Mouse (Mus musculus): ENCODE measurements at regions not wholly inside any gene's neighbourhood (a gene's known extent, or its start where the extent isn't known, plus 50 kb on each side); places are given as distances from the start of the nearest gene placed in this dataset.

DNA sequence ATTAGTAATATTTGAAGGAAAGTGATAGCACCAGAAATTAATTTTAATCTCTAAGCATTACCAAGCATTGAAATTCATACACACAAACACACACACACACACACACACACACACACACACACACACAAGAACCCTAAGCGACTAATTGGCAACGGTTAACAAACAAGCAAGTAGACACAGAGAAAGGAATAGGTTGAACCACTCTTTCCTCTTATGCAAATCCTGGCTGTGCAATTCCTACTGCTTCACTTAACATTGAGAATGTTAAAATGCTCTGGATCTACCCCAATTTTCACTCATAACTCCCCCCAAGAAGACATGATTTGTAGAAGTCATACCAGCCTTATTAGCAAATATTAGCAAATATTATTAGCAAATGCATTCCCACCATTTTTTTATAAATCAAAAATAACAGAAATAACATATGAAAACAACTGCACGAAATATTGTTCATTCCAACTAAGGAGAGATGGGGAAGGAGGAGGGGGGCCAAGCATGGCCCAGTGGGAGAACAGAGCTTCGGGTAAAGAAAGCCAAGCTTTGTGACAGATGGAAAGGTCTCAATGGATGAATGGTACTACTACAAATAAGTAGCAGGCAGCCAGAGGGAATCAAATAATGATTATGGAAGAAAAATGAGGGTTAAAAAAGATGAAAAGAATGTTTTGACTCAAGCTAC, 652.5 kb upstream of the Mms22l start:
- Histone ChIP-seq H3K27me3 (ENCODE audit: control insufficient read depth, insufficient read depth, low read length) (no peaks in the 10 kb centered on the region), H3K9ac (ENCODE audit: low read depth, low read length) (no peak overlapping the region), H3K4me3 (ENCODE audit: low read depth, low read length) (no peak overlapping the region), H3K4me1 (ENCODE audit: control insufficient read depth, insufficient read depth, low read length) (no peaks in the 10 kb centered on the region), H3K36me3 (ENCODE audit: control insufficient read depth, insufficient read depth, low read length) (no peaks in the 10 kb centered on the region), H3K4me2 (no peak overlapping the region), H3K27ac (ENCODE audit: low read depth, low read length) (no peak overlapping the region), H3K9me3 (replicated peaks; ENCODE audit: control insufficient read depth, low read length) (no peaks in the 10 kb centered on the region)
- no peak for ATAC-seq (replicated peaks; ENCODE audit: insufficient number of reproducible peaks, low FRiP score, low TSS enrichment)
- WGBS (ENCODE audit: insufficient replicate concordance) = 77% methylated on average over 4 of the region's 4 CpGs

DNA sequence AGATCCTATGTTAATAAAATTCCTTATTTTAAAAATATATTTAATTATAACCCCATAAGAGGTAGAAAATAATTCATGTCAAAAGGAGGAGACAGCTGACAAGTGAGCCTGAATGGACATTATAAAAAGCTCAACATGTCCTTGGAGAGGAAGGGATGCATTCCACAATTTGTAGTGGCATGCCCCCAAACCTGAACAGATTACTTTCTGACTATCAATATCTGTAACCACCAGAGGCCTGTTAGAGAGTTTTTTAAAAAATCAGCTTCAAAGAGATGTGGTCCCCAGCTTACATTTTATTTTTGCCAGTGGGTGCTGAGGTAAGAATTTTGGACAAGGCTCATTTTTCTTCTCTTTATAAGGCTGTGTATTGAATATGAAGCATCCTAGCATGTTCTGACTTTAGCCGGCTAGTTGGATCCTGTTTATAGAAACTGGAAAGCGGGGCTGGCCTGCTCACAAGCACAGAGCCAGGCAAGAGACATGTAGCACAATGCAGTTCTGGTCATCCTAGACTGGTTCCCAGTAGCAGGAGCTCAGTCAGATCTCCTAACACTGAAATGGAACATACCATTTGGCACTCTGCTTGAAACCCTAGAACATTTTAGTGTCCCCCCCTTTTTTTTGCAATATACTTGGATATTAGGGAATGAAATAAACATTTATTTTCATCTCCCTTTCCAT, 651.8 kb upstream of the Mms22l start:
- Histone ChIP-seq H3K4me2 (no peak overlapping the region), H3K9me3 (replicated peaks; ENCODE audit: control insufficient read depth, low read length) (no peaks in the 10 kb centered on the region), H3K27me3 (ENCODE audit: control insufficient read depth, insufficient read depth, low read length) (no peaks in the 10 kb centered on the region), H3K36me3 (ENCODE audit: control insufficient read depth, insufficient read depth, low read length) (no peaks in the 10 kb centered on the region), H3K9ac (ENCODE audit: low read depth, low read length) (no peak overlapping the region), H3K4me3 (ENCODE audit: low read depth, low read length) (no peak overlapping the region), H3K4me1 (ENCODE audit: control insufficient read depth, insufficient read depth, low read length) (no peaks in the 10 kb centered on the region), H3K27ac (ENCODE audit: low read depth, low read length) (no peak overlapping the region)
- no peak for ATAC-seq (replicated peaks; ENCODE audit: insufficient number of reproducible peaks, low FRiP score, low TSS enrichment)
- 79% methylated on average over 2 of the region's 2 CpGs for WGBS (ENCODE audit: insufficient replicate concordance)

DNA sequence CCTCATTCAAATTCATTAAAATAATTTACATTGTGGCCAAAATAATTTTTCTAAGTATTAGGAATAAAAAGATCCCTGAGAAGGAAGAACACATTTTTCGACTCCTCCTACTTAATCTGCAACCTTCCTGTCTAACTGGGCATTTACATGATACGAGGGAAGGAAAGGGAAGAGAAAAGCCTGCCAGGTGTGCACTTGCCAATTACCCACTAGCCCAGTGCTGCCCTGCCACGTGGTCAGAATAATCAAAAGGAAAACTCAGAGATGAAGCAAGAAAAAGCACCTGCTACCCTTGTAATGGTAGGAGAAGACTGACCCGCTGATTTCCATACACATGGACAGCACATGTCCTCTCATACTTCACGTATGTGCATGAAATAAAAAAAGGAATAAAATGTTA, 651.0 kb upstream of the Mms22l start:
- ATAC-seq (replicated peaks; ENCODE audit: insufficient number of reproducible peaks, low FRiP score, low TSS enrichment) = no peak
- Histone ChIP-seq H3K27ac (ENCODE audit: low read depth, low read length) (no peak overlapping the region), H3K4me3 (ENCODE audit: low read depth, low read length) (no peak overlapping the region), H3K4me1 (ENCODE audit: control insufficient read depth, insufficient read depth, low read length) (no peaks in the 10 kb centered on the region), H3K9me3 (replicated peaks; ENCODE audit: control insufficient read depth, low read length) (no peaks in the 10 kb centered on the region), H3K36me3 (ENCODE audit: control insufficient read depth, insufficient read depth, low read length) (no peaks in the 10 kb centered on the region), H3K9ac (ENCODE audit: low read depth, low read length) (no peak overlapping the region), H3K27me3 (ENCODE audit: control insufficient read depth, insufficient read depth, low read length) (no peaks in the 10 kb centered on the region), H3K4me2 (no peak overlapping the region)
- WGBS (ENCODE audit: insufficient replicate concordance) = 66% methylated on average over 5 of the region's 5 CpGs

DNA sequence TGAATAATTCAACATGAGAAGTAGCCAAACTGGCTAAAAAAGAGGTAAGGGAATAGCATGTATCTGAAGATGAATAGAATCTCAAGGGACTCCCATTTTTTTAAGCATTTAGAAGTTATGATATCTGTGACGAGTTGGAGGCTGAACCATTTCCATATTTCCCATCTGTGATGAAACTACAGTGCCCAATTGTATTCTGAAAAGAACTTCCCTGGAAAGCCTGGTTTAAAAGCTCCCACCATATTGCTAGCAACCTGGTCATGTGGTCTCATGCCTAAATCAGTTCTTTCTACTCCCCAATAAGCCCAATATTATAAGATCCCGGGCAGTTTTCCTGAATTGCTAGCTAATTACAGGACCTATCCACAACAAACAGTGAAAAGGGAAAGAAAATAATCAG, 645.6 kb upstream of the Mms22l start:
- Histone ChIP-seq H3K4me1 (ENCODE audit: control insufficient read depth, insufficient read depth, low read length) (no peaks in the 10 kb centered on the region), H3K4me3 (ENCODE audit: low read depth, low read length) (no peak overlapping the region), H3K27me3 (ENCODE audit: control insufficient read depth, insufficient read depth, low read length) (no peaks in the 10 kb centered on the region), H3K27ac (ENCODE audit: low read depth, low read length) (no peak overlapping the region), H3K9ac (ENCODE audit: low read depth, low read length) (no peak overlapping the region), H3K4me2 (no peak overlapping the region), H3K9me3 (replicated peaks; ENCODE audit: control insufficient read depth, low read length) (no peaks in the 10 kb centered on the region), H3K36me3 (ENCODE audit: control insufficient read depth, insufficient read depth, low read length) (no peaks in the 10 kb centered on the region)
- WGBS (ENCODE audit: insufficient replicate concordance) = 76% methylated on average over 2 of the region's 2 CpGs
- ATAC-seq (replicated peaks; ENCODE audit: insufficient number of reproducible peaks, low FRiP score, low TSS enrichment) = no peak

DNA sequence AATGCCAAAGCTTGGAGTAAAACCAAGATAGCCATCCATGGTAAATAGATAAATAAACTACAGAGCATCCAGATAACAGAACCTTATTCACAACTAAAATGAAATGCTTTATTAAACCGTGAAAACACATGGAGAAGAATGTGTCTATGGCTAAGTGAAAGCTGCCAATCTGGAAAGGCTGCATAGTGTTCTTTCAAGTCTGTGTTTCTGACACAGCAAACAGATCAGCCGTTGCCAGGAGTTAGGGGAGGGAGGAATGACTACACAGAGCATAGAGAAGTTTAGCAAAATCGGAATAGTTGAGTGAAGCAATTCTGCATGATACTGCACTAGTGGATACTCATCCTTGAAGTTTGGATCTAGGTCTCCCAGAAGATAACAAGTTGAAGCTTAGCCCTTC, 633.8 kb upstream of the Mms22l start:
- Histone ChIP-seq H3K9ac (ENCODE audit: low read depth, low read length) (no peak overlapping the region), H3K36me3 (ENCODE audit: control insufficient read depth, insufficient read depth, low read length) (no peaks in the 10 kb centered on the region), H3K4me3 (ENCODE audit: low read depth, low read length) (no peak overlapping the region), H3K27me3 (ENCODE audit: control insufficient read depth, insufficient read depth, low read length) (no peaks in the 10 kb centered on the region), H3K9me3 (replicated peaks; ENCODE audit: control insufficient read depth, low read length) (no peaks in the 10 kb centered on the region), H3K4me1 (ENCODE audit: control insufficient read depth, insufficient read depth, low read length) (no peaks in the 10 kb centered on the region), H3K27ac (ENCODE audit: low read depth, low read length) (no peak overlapping the region), H3K4me2 (no peak overlapping the region)
- no peak for ATAC-seq (replicated peaks; ENCODE audit: insufficient number of reproducible peaks, low FRiP score, low TSS enrichment)
- WGBS (ENCODE audit: insufficient replicate concordance) = 58% methylated on average over 3 of the region's 3 CpGs

DNA sequence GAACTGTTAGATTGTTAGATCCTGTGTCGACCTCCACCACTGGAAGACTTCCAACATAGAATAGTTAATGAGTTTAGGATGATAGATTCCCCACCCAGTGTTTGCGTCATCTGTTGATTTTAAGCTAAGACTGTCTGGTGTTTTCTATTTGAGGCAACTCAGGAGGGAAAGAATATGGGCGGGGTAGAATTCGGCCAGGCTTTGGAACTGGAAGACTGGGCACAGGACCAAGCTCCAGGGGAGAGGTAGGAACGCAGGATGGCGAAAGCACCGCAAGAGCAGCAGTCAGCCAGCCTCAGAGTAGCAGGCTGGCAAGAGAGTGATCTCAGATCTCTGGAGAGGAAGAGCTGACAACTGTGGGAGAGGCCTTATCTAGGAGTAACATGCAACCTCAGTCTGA, 616.2 kb upstream of the Mms22l start:
- H3K9ac ChIP-seq (ENCODE audit: low read depth, low read length) = no peak overlapping the region
- no peak overlapping the region for H3K4me2 ChIP-seq
- no peak overlapping the region for H3K4me3 ChIP-seq (ENCODE audit: low read depth, low read length)
- no peaks in the 10 kb centered on the region for H3K9me3 ChIP-seq (replicated peaks; ENCODE audit: control insufficient read depth, low read length)
- 85% methylated on average over 7 of the region's 7 CpGs for WGBS (ENCODE audit: insufficient replicate concordance)
- ATAC-seq (replicated peaks; ENCODE audit: insufficient number of reproducible peaks, low FRiP score, low TSS enrichment) = no peak
- H3K27me3 ChIP-seq (ENCODE audit: control insufficient read depth, insufficient read depth, low read length) = no peaks in the 10 kb centered on the region
- no peak overlapping the region for H3K27ac ChIP-seq (ENCODE audit: low read depth, low read length)
- H3K36me3 ChIP-seq (ENCODE audit: control insufficient read depth, insufficient read depth, low read length) = no peaks in the 10 kb centered on the region
- H3K4me1 ChIP-seq (ENCODE audit: control insufficient read depth, insufficient read depth, low read length) = no peaks in the 10 kb centered on the region

DNA sequence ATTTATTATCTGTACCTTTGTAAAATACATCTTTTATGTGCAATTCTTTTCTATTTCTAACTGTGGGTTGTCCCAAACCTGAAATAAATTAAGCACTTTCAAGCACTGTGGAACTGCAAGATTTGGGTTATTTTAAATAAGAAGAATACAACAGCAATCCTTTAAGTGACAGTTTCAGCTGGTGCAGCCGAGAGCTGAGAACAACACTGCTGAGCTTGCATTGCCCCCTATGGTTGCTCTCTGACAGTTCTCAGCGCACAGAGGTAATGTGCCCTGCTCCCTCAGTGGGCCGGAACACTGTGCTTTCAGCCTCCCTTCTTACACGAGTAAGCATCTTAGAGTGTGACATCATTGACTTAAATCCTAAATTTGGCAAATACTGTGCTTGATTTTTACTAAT, 582.9 kb upstream of the Mms22l start:
- no peaks in the 10 kb centered on the region for H3K36me3 ChIP-seq (ENCODE audit: control insufficient read depth, insufficient read depth, low read length)
- H3K9ac ChIP-seq (ENCODE audit: low read depth, low read length) = no peak overlapping the region
- no peak overlapping the region for H3K4me2 ChIP-seq
- 27% methylated on average over 4 of the region's 4 CpGs for WGBS (ENCODE audit: insufficient replicate concordance)
- H3K27me3 ChIP-seq (ENCODE audit: control insufficient read depth, insufficient read depth, low read length) = no peaks in the 10 kb centered on the region
- no peaks in the 10 kb centered on the region for H3K9me3 ChIP-seq (replicated peaks; ENCODE audit: control insufficient read depth, low read length)
- no peak for ATAC-seq (replicated peaks; ENCODE audit: insufficient number of reproducible peaks, low FRiP score, low TSS enrichment)
- H3K27ac ChIP-seq (ENCODE audit: low read depth, low read length) = no peak overlapping the region
- H3K4me3 ChIP-seq (ENCODE audit: low read depth, low read length) = no peak overlapping the region
- H3K4me1 ChIP-seq (ENCODE audit: control insufficient read depth, insufficient read depth, low read length) = no peaks in the 10 kb centered on the region

DNA sequence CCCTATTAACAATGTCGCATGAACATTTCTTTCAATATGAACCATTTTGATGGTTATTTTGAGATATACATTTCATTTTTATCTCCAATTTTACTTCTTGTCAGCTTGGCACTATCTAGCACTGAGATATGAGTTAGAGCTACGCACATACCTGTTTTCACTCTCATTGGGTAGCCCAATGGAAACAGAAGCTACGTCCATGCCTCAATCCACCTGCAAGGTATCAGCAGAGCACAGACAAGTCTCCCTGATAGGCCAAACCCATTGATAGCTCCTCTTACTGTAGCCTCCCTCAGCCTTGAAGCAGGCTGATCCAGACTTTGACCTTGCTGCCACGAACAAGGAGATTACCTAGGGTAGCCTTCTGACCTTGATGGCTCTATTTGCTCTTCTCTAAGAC, 582.4 kb upstream of the Mms22l start:
- Histone ChIP-seq H3K4me3 (ENCODE audit: low read depth, low read length) (no peak overlapping the region), H3K4me2 (no peak overlapping the region), H3K9me3 (replicated peaks; ENCODE audit: control insufficient read depth, low read length) (no peaks in the 10 kb centered on the region), H3K27me3 (ENCODE audit: control insufficient read depth, insufficient read depth, low read length) (no peaks in the 10 kb centered on the region), H3K9ac (ENCODE audit: low read depth, low read length) (no peak overlapping the region), H3K36me3 (ENCODE audit: control insufficient read depth, insufficient read depth, low read length) (no peaks in the 10 kb centered on the region), H3K27ac (ENCODE audit: low read depth, low read length) (no peak overlapping the region), H3K4me1 (ENCODE audit: control insufficient read depth, insufficient read depth, low read length) (no peaks in the 10 kb centered on the region)
- WGBS (ENCODE audit: insufficient replicate concordance) = 69% methylated on average over 4 of the region's 4 CpGs
- no peak for ATAC-seq (replicated peaks; ENCODE audit: insufficient number of reproducible peaks, low FRiP score, low TSS enrichment)

DNA sequence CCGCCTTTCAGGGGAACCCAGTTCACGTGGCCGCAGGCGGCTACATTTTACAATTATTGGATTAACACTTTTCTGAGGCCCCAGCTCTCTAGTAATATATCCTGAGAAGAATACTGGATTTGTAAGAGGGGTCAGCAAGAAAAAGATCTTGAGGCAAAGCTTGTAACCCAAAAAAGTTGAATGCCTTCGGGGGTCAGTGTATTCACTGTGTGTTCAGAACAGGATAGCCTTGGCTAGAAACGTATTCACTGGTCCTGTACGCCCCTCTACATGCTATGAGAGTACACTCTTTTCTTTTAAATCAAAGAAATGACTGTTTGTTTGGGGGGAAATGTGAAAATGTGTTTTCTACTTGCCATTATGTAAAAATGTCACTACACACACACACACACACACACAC, 581.8 kb upstream of the Mms22l start:
- Histone ChIP-seq H3K4me1 (ENCODE audit: control insufficient read depth, insufficient read depth, low read length) (no peaks in the 10 kb centered on the region), H3K4me3 (ENCODE audit: low read depth, low read length) (no peak overlapping the region), H3K36me3 (ENCODE audit: control insufficient read depth, insufficient read depth, low read length) (no peaks in the 10 kb centered on the region), H3K27me3 (ENCODE audit: control insufficient read depth, insufficient read depth, low read length) (no peaks in the 10 kb centered on the region), H3K4me2 (no peak overlapping the region), H3K9me3 (replicated peaks; ENCODE audit: control insufficient read depth, low read length) (no peaks in the 10 kb centered on the region), H3K27ac (ENCODE audit: low read depth, low read length) (no peak overlapping the region), H3K9ac (ENCODE audit: low read depth, low read length) (no peak overlapping the region)
- WGBS (ENCODE audit: insufficient replicate concordance) = 79% methylated on average over 7 of the region's 7 CpGs
- no peak for ATAC-seq (replicated peaks; ENCODE audit: insufficient number of reproducible peaks, low FRiP score, low TSS enrichment)

Measured in heart, embryonic 11.5 days (tissue).